Mouse (Mus musculus): ENCODE results near the gene Atxn10.

The Atxn10 gene

DNA sequence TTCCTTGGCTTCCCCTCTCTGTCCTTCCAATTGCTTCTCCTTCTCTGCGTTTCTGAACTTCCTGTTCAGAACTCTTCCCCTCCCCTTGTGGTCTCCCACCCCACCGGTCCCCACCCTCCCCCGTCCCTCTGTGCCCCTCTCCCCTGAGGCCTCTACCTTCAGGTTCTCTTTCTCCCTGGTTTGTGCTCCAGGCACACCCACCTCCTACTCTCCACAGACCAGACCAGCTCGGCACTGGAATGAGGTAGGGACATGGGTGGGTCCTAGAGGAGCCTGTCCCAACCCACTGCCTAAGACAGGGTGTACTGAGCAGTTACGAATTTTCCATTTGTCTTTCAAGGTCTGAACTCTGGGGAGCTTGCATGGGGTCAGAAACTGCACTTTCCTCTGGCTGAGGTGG lies 143.9 kb downstream of the Atxn10 start:
- DNase-seq = no peak

DNA sequence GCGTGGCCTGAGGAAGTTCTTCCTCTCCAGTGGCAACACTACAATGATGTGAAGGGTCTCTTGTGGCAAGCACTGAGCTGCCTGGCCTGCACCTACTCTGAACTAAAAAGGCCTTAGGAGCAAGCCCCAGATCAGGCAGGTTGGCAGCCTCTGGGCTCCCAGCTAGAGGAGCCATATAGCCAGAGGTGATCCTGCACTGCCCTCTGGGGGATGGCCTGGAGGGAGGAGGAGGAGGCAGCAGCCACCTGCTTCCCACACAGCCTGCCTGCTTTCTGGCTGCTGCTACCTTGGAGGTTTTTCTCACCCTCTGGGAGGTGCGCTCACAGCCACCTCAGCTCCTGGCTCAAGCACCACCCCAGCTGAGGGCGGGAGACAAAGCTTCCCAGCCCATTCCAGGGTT lies 144.6 kb downstream of the Atxn10 start:
- peak; percentile 43 for DNase-seq

DNA sequence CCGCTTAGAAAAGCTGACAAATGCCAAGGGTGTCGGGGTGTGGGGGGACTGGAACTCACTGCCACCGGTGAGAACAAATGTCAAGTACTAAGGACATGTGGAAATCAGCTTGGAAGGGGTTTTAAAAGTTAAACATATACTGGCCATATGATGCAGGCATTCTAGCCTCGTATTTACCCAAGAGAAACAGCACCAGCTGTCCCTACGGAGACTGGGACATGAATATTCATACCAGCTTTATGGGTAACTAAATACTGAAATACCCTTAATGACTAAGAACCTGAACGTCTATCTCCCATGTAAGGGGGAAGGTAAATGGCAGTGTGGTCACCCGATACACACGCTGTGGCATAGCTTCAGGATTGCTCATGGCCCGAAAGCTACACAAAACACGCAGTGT lies 152.9 kb downstream of the Atxn10 start:
- no peak for DNase-seq

DNA sequence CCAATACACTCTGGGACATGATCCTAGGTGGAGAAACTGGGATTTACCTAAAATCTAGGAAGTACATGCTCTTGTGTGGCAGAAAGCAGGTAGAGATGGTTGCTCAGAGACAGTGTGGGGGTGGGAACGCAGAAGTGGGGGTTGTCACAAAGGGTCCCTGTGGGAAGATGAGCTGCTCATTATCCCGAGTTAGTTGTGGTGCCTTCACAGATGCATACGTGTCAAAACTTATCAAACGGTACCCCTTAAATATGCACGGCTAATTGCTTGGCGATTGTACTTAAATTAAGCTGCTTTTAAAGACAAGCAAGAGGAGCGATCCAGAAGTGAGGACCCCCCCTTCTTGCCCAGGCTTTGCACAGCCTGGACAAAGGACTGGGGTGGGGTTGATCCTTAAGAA lies 153.7 kb downstream of the Atxn10 start:
- no peak for DNase-seq

DNA sequence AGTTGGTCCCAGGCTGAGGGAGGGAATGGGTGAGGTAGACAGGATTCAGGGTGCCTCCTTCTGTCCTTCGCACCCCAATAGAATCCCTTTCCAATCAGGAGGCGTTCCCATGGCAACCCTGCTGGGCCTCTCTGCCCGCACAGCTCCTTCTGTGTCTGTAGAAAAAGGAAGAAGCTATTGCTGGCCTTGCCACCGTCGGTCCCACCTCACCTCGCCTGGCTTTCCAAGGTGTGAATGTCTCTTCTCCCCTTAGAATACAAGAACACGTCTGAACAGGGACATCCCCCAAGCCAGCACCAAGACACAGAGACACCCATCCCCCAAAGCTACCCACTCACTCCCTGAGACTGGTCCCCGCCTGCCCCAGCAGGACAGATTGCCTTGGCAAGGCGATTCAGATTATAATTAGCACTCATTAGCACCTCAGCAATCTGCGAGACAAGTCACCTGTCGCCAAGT lies 158.1 kb downstream of the Atxn10 start:
- DNase-seq = no peak

- no peak for DNase-seq
Measured at GRCm38 (mm10) chr15:85497548-85497947, 161.5 kb downstream of the Atxn10 start.

- DNase-seq = no peak
Measured at GRCm38 (mm10) chr15:85497981-85498475, 162.0 kb downstream of the Atxn10 start.

DNA sequence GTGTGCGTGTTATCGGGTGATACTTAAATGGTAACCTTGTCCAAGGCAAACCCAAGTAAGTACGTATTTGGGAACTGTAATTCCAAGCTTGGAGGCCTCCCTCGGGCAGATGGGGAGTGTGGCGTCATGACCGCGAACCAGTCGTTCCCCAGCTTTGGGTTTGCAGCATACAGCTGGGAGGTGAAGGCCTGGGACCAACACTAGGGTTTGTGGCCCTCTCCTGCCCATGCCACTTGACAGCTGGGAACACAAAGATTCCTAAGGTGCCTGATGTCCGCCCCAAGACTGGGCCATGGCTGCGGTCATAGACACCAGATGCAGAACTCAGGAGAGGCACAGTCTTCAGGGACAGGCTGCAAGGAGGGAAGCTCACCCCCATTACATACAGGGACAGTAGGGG lies 164.2 kb downstream of the Atxn10 start:
- DNase-seq = no peak

DNA sequence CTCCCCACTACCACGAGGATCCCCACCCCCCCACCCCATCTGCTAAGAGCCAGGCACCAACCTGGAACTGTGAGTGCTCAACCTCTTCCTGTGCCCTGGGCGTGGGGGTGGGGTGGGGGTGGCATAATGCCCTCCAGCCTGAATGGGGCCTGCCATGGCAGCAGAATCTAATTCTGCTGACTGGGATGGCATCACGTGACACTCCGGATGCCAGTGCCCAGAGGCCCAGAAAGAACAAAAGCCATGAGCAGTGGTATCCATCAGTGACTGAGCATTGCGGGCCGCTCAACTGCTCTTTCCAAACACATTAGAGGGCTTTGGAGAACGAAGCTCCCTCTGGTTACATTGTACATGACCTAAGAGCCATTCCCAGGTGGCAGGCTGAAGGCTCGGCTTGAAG lies 167.1 kb downstream of the Atxn10 start, which contains the start of gene 7530416G11Rik:
Gene 7530416G11Rik (minus strand): TSS at position 101 of the 400 bp plus-strand sequence.
- DNase-seq = no peak

DNA sequence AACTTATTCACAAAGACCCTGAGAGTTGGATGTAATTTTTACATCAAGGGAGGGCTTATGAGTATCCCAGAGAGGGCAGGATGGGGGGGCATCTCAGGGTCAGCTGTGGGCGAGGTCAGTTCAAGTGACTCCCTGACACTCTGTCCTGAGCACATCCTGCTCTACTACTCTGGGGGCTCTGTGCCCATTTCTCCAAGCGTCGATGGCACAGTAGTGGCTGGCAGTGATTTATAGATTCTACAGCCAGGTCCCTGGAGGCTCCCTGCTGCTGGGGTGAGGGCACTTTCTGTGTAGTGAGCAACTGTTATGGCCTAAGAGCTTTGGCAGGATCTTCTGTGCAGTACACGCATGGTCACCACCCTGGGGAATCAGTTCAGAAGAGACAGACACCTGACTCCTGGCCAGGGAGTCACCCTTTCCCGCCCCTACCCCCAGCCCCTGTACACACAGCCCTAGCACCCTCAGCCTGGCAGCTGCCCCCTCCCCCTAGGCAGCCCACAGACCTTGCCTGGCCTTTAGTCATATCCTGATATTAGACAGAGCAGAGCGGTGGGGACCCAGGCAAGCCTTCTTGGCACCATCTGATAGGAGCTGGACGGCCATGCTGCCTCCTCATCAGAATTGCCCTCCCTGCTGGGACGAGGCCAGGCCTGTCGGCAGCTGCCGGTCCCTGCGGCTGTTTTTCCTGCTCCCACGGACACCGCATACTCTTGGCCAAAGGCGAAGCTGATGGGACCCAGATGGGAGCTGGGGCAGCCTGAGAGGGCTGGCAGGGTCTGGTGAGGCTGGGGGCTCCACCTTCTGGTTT lies 169.3 kb downstream of the Atxn10 start:
- DNase-seq = peak; percentile 28

DNA sequence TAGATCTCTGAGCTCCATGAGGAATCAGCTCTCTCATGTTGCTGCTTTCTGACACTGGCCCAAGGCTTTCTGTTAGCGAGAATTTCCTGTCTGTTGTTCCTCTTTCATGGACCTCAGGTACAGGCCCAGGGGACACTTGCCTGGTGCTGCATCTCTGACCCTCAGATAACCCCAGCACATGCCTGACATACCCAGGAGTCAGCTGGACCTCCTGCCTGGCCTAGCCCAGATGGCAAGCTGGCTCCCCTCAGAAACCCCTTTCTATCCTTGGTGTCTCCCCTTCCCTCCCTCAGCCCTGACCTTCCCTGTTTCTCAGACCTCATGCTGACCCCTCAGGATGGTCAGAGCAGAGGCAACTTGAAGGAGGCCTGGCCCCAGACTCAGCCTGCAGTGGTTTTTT lies 170.6 kb downstream of the Atxn10 start:
- DNase-seq = no peak

DNA sequence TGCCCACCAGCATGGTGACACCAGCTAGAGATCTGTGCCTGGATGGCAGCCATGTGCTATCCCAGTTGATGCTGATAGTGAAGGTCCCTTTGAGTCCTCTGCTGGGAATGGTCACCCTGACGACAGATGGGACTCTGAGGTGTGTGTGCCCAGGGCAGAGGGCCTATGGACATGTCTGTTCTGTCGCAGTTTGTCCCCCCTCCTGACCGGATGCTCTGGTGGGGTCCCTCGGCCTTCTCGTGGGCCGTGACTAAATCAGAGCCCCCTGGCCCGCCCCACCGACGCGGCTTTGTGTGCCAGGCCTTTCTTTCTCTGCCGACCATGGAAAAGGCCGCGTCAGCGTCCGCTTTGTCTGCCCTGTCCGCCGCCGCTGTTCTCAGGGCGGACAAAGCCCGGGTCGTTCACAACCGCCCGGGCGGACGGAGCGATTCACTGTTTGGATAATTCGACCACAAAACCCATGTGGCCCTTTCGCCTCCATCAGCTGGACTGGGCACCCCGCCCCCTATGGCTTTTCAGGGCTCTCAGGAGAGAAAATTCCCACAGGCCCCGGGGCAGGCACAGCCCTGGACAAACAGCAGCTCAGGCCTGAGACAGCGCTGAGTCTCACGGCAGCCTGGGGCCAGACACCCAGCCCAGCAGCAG lies 171.4 kb downstream of the Atxn10 start:
- DNase-seq = no peak
